Mouse (Mus musculus) lung, postnatal 25 days (tissue): ENCODE results near the gene Btbd19.
A peak's percentile ranks its signal among the peaks of the same experiment; 100 is the strongest.

ENCODE experiments used
- DNase-seq: peaks from one replicate; pipeline ENCODE4 v3.0.0; 2022; ENCODE audit warnings: low spot score

Gene Btbd19

GRCm38 (mm10) chr4:117125348-117125909 lies at the start of gene Btbd19:
Gene Btbd19, minus strand, starts transcription at chr4:117125725.
- DNase-seq, result peak; percentile 51

- no peak for DNase-seq
Measured at GRCm38 (mm10) chr4:117169936-117170335, 44.4 kb upstream of the Btbd19 start.

GRCm38 (mm10) chr4:117161183-117161582 lies 35.7 kb upstream of the Btbd19 start:
- no peak for DNase-seq

- DNase-seq, result no peak
Measured at GRCm38 (mm10) chr4:117159666-117160065, 34.1 kb upstream of the Btbd19 start.

- no peak for DNase-seq
Measured at GRCm38 (mm10) chr4:117156372-117156771, 30.8 kb upstream of the Btbd19 start.

GRCm38 (mm10) chr4:117155792-117156355 lies 30.3 kb upstream of the Btbd19 start, which contains the start of gene Rps8:
Gene Rps8, minus strand, starts transcription at chr4:117156243.
- DNase-seq, result peak; percentile 91

- no peak for DNase-seq
Measured at GRCm38 (mm10) chr4:117155020-117155791, 29.7 kb upstream of the Btbd19 start.

- no peak for DNase-seq
Measured at GRCm38 (mm10) chr4:117152714-117153113, 27.2 kb upstream of the Btbd19 start.

GRCm38 (mm10) chr4:117151416-117151815 lies 25.9 kb upstream of the Btbd19 start:
- DNase-seq, result no peak

GRCm38 (mm10) chr4:117150212-117150733 lies 24.7 kb upstream of the Btbd19 start:
- no peak for DNase-seq

- DNase-seq, result no peak
Measured at GRCm38 (mm10) chr4:117149291-117150211, 24.0 kb upstream of the Btbd19 start.

GRCm38 (mm10) chr4:117148815-117149214 lies 23.3 kb upstream of the Btbd19 start:
- no peak for DNase-seq

- DNase-seq, result no peak
Measured at GRCm38 (mm10) chr4:117148047-117148713, 22.7 kb upstream of the Btbd19 start.

GRCm38 (mm10) chr4:117146176-117146575 lies 20.7 kb upstream of the Btbd19 start:
- peak; percentile 90 for DNase-seq

- no peak for DNase-seq
Measured at GRCm38 (mm10) chr4:117145248-117145647, 19.7 kb upstream of the Btbd19 start.

- no peak for DNase-seq
Measured at GRCm38 (mm10) chr4:117143023-117143422, 17.5 kb upstream of the Btbd19 start.

- no peak for DNase-seq
Measured at GRCm38 (mm10) chr4:117140613-117141012, 15.1 kb upstream of the Btbd19 start.

- DNase-seq, result peak; percentile 61
Measured at GRCm38 (mm10) chr4:117139217-117139612, 13.7 kb upstream of the Btbd19 start.

- DNase-seq, result no peak
Measured at GRCm38 (mm10) chr4:117138295-117139216, 13.0 kb upstream of the Btbd19 start.

- DNase-seq, result peak; percentile 87
Measured at GRCm38 (mm10) chr4:117136034-117136433, 10.5 kb upstream of the Btbd19 start.
